Mouse (Mus musculus): ENCODE measurements around the gene Tbc1d22b. TPM values are rescaled to one million over a fixed set of nuclear protein-coding genes. Genes with fewer than 3 reads are reported as not detected.

Gene Tbc1d22b
- polyA plus RNA-seq, 1 experiment, result 26.0 TPM

DNA sequence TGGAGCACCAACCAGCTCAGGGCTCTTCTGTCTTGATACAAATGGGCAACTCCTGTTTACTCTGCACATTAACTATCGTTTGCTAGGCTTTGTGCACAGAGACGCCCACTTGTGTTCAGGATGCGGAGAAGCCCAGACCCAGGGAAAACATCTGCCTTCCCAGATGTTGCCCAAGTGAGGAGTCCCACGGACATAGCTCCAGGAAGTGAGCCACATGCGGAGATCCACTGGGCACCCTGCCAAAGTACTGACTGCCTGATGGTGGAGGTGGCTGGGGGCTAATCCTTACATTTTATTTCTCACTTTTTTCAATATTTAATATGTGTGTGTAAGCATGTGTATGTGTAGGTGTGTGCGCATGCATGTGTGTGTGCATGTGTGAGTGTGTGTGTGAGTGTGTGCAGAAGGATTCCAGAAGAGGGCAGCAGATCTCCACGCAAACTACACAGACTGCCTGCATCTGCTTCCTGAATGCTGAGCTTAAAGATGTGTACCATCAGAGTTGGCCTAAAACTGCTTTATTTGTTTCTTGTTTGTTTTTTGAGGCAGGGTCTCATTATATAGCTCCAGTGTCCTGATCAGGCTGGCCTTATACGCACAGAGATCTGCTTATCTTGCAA is 20.9 kb upstream of the Tbc1d22b start:
- no peaks in the 10 kb centered on the region for H3K27me3 ChIP-seq (ENCODE audit: control insufficient read depth, insufficient read depth, low read length)
- no peaks in the 10 kb centered on the region; the same call in 1 of the 2 replicates for H3K36me3 ChIP-seq (ENCODE audit: control insufficient read depth, insufficient read depth, low read length)
- no peak overlapping the region for H3K27ac ChIP-seq (ENCODE audit: control insufficient read depth, insufficient read depth, low read depth, low read length)
- H3K4me1 ChIP-seq (ENCODE audit: control insufficient read depth, insufficient read depth, low read length), result peaks cover 7% of the 10 kb centered on the region
- no peak overlapping the region for H3K4me3 ChIP-seq (ENCODE audit: control insufficient read depth, low read depth, low read length)
- TF ChIP-seq POLR2A (IDR thresholded peaks at IDR 0.05; ENCODE audit: control insufficient read depth, low read depth, low read length) (no peak), CTCF (IDR thresholded peaks at IDR 0.05; ENCODE audit: control insufficient read depth, insufficient read depth, insufficient replicate concordance, low read depth, low read length) (peak; percentile 44; the same call in 1 of the 2 replicates)

DNA sequence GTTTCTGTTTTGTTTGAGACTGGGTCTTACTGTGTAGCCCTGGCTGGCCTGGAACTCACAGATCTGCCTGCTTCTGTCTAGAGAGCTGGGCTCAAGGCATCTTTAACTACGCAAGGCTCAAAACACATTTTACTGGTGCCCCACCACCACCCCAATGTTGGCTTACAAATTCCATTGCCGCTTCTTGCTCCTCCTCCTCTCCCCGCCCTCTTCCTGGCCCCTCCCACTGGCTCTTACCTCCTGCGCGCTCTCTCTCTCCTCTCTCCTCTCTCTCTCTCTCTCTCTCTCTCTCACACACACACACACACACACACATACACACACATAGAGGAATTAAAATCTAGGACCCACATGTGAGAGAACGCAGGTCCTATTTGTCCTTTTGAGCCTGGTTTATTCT is 19.1 kb upstream of the Tbc1d22b start:
- TF ChIP-seq POLR2A (IDR thresholded peaks at IDR 0.05; ENCODE audit: control insufficient read depth, low read depth, low read length) (no peak), CTCF (IDR thresholded peaks at IDR 0.05; ENCODE audit: control insufficient read depth, insufficient read depth, insufficient replicate concordance, low read depth, low read length) (no peak)
- Histone ChIP-seq H3K36me3 (ENCODE audit: control insufficient read depth, insufficient read depth, low read length) (no peaks in the 10 kb centered on the region; the same call in 1 of the 2 replicates), H3K4me1 (ENCODE audit: control insufficient read depth, insufficient read depth, low read length) (peaks cover 7% of the 10 kb centered on the region)

GRCm38 (mm10) chr17:29531278-29531677 is 18.3 kb upstream of the Tbc1d22b start:
- H3K4me1 ChIP-seq (ENCODE audit: control insufficient read depth, insufficient read depth, low read length), result peaks cover 7% of the 10 kb centered on the region
- H3K4me3 ChIP-seq (ENCODE audit: control insufficient read depth, low read depth, low read length), result no peak overlapping the region
- H3K27ac ChIP-seq (ENCODE audit: control insufficient read depth, insufficient read depth, low read depth, low read length), result no peak overlapping the region
- no peaks in the 10 kb centered on the region; the same call in 1 of the 2 replicates for H3K36me3 ChIP-seq (ENCODE audit: control insufficient read depth, insufficient read depth, low read length)
- H3K27me3 ChIP-seq (ENCODE audit: control insufficient read depth, insufficient read depth, low read length), result no peaks in the 10 kb centered on the region
- peak; percentile 75 for TF ChIP-seq CTCF (IDR thresholded peaks at IDR 0.05; ENCODE audit: control insufficient read depth, insufficient read depth, insufficient replicate concordance, low read depth, low read length)
- TF ChIP-seq POLR2A (IDR thresholded peaks at IDR 0.05; ENCODE audit: control insufficient read depth, low read depth, low read length), result no peak

More for the DNA sequence above, 19.1 kb upstream of the Tbc1d22b start:
- no peaks in the 10 kb centered on the region for H3K27me3 ChIP-seq (ENCODE audit: control insufficient read depth, insufficient read depth, low read length)
- H3K4me3 ChIP-seq (ENCODE audit: control insufficient read depth, low read depth, low read length), result no peak overlapping the region
- H3K27ac ChIP-seq (ENCODE audit: control insufficient read depth, insufficient read depth, low read depth, low read length), result no peak overlapping the region

DNA sequence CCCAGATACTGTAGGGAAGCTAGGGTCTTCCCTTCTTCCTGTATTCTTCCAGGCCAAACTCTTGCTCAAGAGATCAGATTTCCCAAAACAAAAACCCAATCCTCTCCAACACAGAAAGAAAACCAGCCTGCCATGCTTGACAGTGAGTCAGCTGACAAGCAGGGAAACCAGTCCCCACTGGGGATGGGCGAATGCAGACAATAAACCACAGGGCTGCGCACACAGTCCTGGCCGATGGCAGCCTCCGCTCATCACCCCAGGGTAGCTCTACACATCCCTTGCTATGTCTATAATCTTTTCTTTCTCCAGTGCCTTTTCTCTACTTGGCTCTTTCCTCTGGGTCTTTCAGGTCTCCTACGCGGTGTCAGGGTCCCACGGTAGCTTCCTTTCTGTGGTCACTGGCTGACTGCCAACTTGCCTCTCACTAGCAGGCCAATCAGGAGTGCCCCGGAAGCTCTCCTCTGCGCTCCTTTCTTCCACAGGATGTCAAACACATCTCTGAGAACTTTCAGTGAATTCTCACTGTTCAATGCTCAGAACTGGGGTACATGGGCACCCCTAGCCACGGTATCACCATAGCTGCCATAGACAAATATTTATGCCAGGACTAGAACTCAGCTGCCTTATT is 17.7 kb upstream of the Tbc1d22b start:
- no peak overlapping the region for H3K4me3 ChIP-seq (ENCODE audit: control insufficient read depth, low read depth, low read length)
- no peaks in the 10 kb centered on the region for H3K27me3 ChIP-seq (ENCODE audit: control insufficient read depth, insufficient read depth, low read length)
- H3K4me1 ChIP-seq (ENCODE audit: control insufficient read depth, insufficient read depth, low read length), result peaks cover 7% of the 10 kb centered on the region
- H3K36me3 ChIP-seq (ENCODE audit: control insufficient read depth, insufficient read depth, low read length), result no peaks in the 10 kb centered on the region; the same call in 1 of the 2 replicates
- no peak for TF ChIP-seq CTCF (IDR thresholded peaks at IDR 0.05; ENCODE audit: control insufficient read depth, insufficient read depth, insufficient replicate concordance, low read depth, low read length)
- TF ChIP-seq POLR2A (IDR thresholded peaks at IDR 0.05; ENCODE audit: control insufficient read depth, low read depth, low read length), result no peak
- no peak overlapping the region for H3K27ac ChIP-seq (ENCODE audit: control insufficient read depth, insufficient read depth, low read depth, low read length)

- TF ChIP-seq CTCF (IDR thresholded peaks at IDR 0.05; ENCODE audit: control insufficient read depth, insufficient read depth, insufficient replicate concordance, low read depth, low read length) (no peak), POLR2A (IDR thresholded peaks at IDR 0.05; ENCODE audit: control insufficient read depth, low read depth, low read length) (no peak)
- Histone ChIP-seq H3K4me1 (ENCODE audit: control insufficient read depth, insufficient read depth, low read length) (peaks cover 7% of the 10 kb centered on the region), H3K27me3 (ENCODE audit: control insufficient read depth, insufficient read depth, low read length) (no peaks in the 10 kb centered on the region), H3K4me3 (ENCODE audit: control insufficient read depth, low read depth, low read length) (no peak overlapping the region), H3K27ac (ENCODE audit: control insufficient read depth, insufficient read depth, low read depth, low read length) (no peak overlapping the region), H3K36me3 (ENCODE audit: control insufficient read depth, insufficient read depth, low read length) (no peaks in the 10 kb centered on the region; the same call in 1 of the 2 replicates)
These were observed 15.7 kb upstream of the Tbc1d22b start for GRCm38 (mm10) chr17:29533866-29534265.

DNA sequence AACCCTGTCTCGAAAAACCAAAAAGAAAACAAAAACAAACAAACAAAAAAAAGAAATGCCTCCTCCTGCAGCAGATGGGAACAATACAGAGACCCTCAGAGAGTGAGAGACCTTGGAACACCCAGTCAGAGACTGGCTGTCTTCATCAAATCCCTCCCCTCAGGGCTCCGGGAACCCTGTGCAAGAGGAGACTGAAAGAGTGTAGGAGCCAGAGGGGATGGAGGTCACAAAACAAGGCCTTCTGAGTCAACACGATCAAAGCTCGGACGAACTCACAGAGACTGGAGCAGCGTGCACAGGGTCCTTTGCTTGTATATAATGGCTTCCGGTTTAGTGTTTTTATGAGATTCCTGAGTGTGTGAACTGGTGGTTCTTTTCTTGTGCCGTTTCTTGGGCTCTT is 9.2 kb upstream of the Tbc1d22b start:
- TF ChIP-seq POLR2A (IDR thresholded peaks at IDR 0.05; ENCODE audit: control insufficient read depth, low read depth, low read length) (no peak), CTCF (IDR thresholded peaks at IDR 0.05; ENCODE audit: control insufficient read depth, insufficient read depth, insufficient replicate concordance, low read depth, low read length) (no peak)
- H3K36me3 ChIP-seq (ENCODE audit: control insufficient read depth, insufficient read depth, low read length), result no peaks in the 10 kb centered on the region
- H3K4me3 ChIP-seq (ENCODE audit: control insufficient read depth, low read depth, low read length), result no peak overlapping the region
- H3K27ac ChIP-seq (ENCODE audit: control insufficient read depth, insufficient read depth, low read depth, low read length), result no peak overlapping the region
- no peaks in the 10 kb centered on the region for H3K27me3 ChIP-seq (ENCODE audit: control insufficient read depth, insufficient read depth, low read length)
- H3K4me1 ChIP-seq (ENCODE audit: control insufficient read depth, insufficient read depth, low read length), result no peaks in the 10 kb centered on the region

DNA sequence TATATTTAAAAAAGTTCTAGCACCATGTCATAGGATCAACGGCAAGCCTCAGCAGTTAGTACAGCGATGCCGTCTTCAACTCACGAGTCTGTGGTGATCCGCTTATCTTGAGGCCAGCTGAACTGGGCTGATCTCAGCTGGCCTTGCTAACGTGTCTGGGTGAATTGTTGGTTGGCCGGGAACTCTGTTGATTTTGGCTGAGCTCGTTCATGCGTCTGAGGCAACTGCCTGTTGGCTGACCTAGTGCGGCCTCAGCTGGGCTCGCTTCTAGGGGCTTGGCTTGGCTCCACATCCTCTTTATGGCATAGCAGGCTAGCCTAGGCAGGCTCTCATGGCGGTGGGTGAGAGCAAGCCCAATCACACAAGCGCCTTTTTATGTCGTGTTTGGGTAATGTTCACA is 8.2 kb upstream of the Tbc1d22b start:
- no peaks in the 10 kb centered on the region for H3K27me3 ChIP-seq (ENCODE audit: control insufficient read depth, insufficient read depth, low read length)
- no peak overlapping the region for H3K27ac ChIP-seq (ENCODE audit: control insufficient read depth, insufficient read depth, low read depth, low read length)
- no peak overlapping the region for H3K4me3 ChIP-seq (ENCODE audit: control insufficient read depth, low read depth, low read length)
- no peaks in the 10 kb centered on the region for H3K4me1 ChIP-seq (ENCODE audit: control insufficient read depth, insufficient read depth, low read length)
- H3K36me3 ChIP-seq (ENCODE audit: control insufficient read depth, insufficient read depth, low read length), result no peaks in the 10 kb centered on the region
- TF ChIP-seq POLR2A (IDR thresholded peaks at IDR 0.05; ENCODE audit: control insufficient read depth, low read depth, low read length) (no peak), CTCF (IDR thresholded peaks at IDR 0.05; ENCODE audit: control insufficient read depth, insufficient read depth, insufficient replicate concordance, low read depth, low read length) (no peak)

Data from testis, adult 2 months (tissue).